Mouse (Mus musculus): ENCODE results near the gene Pagr1a.
A peak's percentile ranks its signal among the peaks of the same experiment; 100 is the strongest.

Gene Pagr1a

GRCm38 (mm10) chr7:127020901-127021562 lies 3.9 kb upstream of the Pagr1a start, which contains the start of the genes Gm42742 and Prrt2:
Gene Gm42742 (minus strand): TSS chr7:127021097.
Gene Prrt2 (minus strand): TSS chr7:127021211.
- no peak for DNase-seq (ENCODE audit: low spot score)

GRCm38 (mm10) chr7:127020491-127020890 lies 3.3 kb upstream of the Pagr1a start:
- DNase-seq (ENCODE audit: low spot score): no peak

GRCm38 (mm10) chr7:127020031-127020430 lies 2.9 kb upstream of the Pagr1a start:
- no peak for DNase-seq (ENCODE audit: low spot score)

- DNase-seq (ENCODE audit: low spot score): no peak
These were observed 2.3 kb upstream of the Pagr1a start for GRCm38 (mm10) chr7:127019306-127019960.

GRCm38 (mm10) chr7:127018416-127019305 lies 1.5 kb upstream of the Pagr1a start:
- no peak for DNase-seq (ENCODE audit: low spot score)

- no peak for DNase-seq (ENCODE audit: low spot score)
These were observed 796 bp upstream of the Pagr1a start for GRCm38 (mm10) chr7:127017950-127018345.

- DNase-seq (ENCODE audit: low spot score): peak; percentile 62
These were observed 640 bp downstream of the Pagr1a start for GRCm38 (mm10) chr7:127016486-127016938.

- no peak for DNase-seq (ENCODE audit: low spot score)
These were observed 869 bp downstream of the Pagr1a start, which contains the start of gene Pagr1b for GRCm38 (mm10) chr7:127016481-127016485. Gene Pagr1b (minus strand): TSS chr7:127016484.

- DNase-seq (ENCODE audit: low spot score): peak; percentile 45
These were observed 1.1 kb downstream of the Pagr1a start for GRCm38 (mm10) chr7:127016081-127016480.

- no peak for DNase-seq (ENCODE audit: low spot score)
These were observed 2.2 kb downstream of the Pagr1a start for GRCm38 (mm10) chr7:127014993-127015392.

- peak; percentile 58 for DNase-seq (ENCODE audit: low spot score)
These were observed 2.8 kb downstream of the Pagr1a start, which contains the start of gene Mvp for GRCm38 (mm10) chr7:127014320-127014719. Gene Mvp (minus strand): TSS chr7:127014621.

- DNase-seq (ENCODE audit: low spot score): no peak
These were observed 3.8 kb downstream of the Pagr1a start for GRCm38 (mm10) chr7:127013385-127013784.

- no peak for DNase-seq (ENCODE audit: low spot score)
These were observed 4.3 kb downstream of the Pagr1a start for GRCm38 (mm10) chr7:127012845-127013244.

- DNase-seq (ENCODE audit: low spot score): no peak
These were observed 4.8 kb downstream of the Pagr1a start for GRCm38 (mm10) chr7:127012374-127012773.

GRCm38 (mm10) chr7:127011717-127012116 lies 5.4 kb downstream of the Pagr1a start:
- no peak for DNase-seq (ENCODE audit: low spot score)

- DNase-seq (ENCODE audit: low spot score): no peak
These were observed 6.1 kb downstream of the Pagr1a start for GRCm38 (mm10) chr7:127011051-127011450.

GRCm38 (mm10) chr7:127009307-127010085 lies 7.7 kb downstream of the Pagr1a start:
- DNase-seq (ENCODE audit: low spot score): no peak

- DNase-seq (ENCODE audit: low spot score): peak; percentile 76
These were observed 8.7 kb downstream of the Pagr1a start for GRCm38 (mm10) chr7:127008239-127009019.

- no peak for DNase-seq (ENCODE audit: low spot score)
These were observed 9.7 kb downstream of the Pagr1a start for GRCm38 (mm10) chr7:127007313-127008024.

GRCm38 (mm10) chr7:127004122-127004875 lies 12.9 kb downstream of the Pagr1a start:
- no peak for DNase-seq (ENCODE audit: low spot score)

Measured in c-Kit-positive CD71-positive TER-119-positive erythroid progenitor cells, embryonic 14.5 days (primary cell).